Mouse (Mus musculus) bone marrow macrophage, adult 2 months (primary cell): ENCODE measurements around the gene Plac8.

ENCODE experiments used
- CTCF ChIP-seq: IDR thresholded peaks from 2 replicates; pipeline ENCODE4 v1.5.1; 2012; ENCODE audit warnings: low read depth, mild to moderate bottlenecking, low read length, moderate library complexity
- POLR2A ChIP-seq: IDR thresholded peaks from 2 replicates; pipeline ENCODE4 v1.6.1; 2012; ENCODE audit warnings: mild to moderate bottlenecking, low read depth, low read length, borderline replicate concordance

GRCm38 (mm10) chr5:100546294-100547080 lies 25.6 kb downstream of the Plac8 start:
- 0 out of 2 replicates have a peak, but pooled peaks have one; percentile 9 for TF ChIP-seq CTCF
- no peak for TF ChIP-seq POLR2A
